Mouse (Mus musculus): ENCODE measurements around the gene Pax7. TPM values are rescaled to one million over a fixed set of nuclear protein-coding genes. Genes with fewer than 3 reads are reported as not detected.

The Pax7 gene
- total RNA-seq, 2 experiments from 2014 or later = 0.15 to 0.64 TPM

Other genes with a start within 250 kb of the Pax7 start
- not detected for gene Gm21969, start 230.3 kb downstream of the Pax7 start, total RNA-seq (2021)
- gene Aldh4a1, start 210.7 kb downstream of the Pax7 start, total RNA-seq (2021) = 10 to 100 TPM; 62.7 to 84.6 TPM
- not detected for gene Tas1r2, start 180.0 kb downstream of the Pax7 start, total RNA-seq (2021)
- gene Klhdc7a, start 134.5 kb upstream of the Pax7 start, total RNA-seq (2021) = 10 to 100 TPM; 23.0 to 36.0 TPM

Data from adrenal gland, postnatal 10 days (tissue).